Mouse (Mus musculus) layer of hippocampus, adult 8-10 months (tissue): ENCODE measurements at regions not wholly inside any gene's neighbourhood (a gene's known extent, or its start where the extent isn't known, plus 50 kb on each side); places are given as distances from the start of the nearest gene placed in this dataset.

Source experiments
- DNase-seq, 2 experiments: peaks; one replicate each; pipeline ENCODE4 v3.0.0; 2022; ENCODE audit warnings: low spot score in 2 of 2

DNA sequence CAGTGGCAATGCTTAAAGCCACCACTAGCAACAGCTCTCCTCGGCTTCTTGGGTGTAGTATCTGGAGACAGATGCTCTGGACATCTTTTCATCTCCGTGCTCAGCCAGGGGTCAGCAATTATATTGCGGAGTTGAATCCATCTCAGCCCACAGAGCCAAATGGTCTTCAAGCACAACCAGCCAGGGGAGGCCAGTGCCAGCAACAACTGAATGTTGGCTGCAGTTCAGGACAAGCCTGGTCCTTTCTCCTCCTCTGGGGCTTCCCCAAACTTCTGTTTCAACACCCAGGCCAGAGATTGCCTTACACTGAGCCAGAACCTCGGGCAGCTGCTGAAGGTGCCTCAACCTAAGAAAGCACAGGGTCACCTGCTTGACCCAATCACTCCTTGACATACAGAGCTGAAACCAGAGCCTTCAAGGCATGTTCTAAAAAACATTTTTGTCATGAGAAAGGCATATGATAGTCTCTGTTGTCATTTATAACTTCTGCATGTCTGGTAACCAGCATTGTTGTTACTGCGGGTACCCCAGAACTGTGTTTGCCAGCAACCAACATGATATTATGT, 169.9 kb upstream of the Lef1 start:
- peak in 1 of 2 experiments; percentile 32 for DNase-seq

DNA sequence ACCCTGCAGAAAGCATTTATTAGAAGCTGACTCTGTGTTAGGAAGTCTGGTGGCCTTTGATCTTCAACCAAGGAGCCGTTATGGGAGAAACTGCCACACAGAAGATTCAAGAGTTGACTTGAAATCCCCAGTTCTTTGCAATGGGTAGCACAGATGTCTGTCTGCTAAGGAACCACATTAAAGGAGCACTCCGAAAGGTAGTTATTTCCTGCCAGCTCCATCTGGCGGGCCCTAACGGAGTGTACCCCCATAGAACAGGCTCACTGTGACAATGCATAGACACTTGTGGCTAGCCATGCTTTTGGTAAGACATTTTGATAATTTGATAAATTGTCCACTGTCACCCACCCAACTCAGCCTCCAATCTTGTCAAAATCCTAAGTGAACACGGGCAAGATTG, 173.3 kb upstream of the Lef1 start:
- DNase-seq = no peak

DNA sequence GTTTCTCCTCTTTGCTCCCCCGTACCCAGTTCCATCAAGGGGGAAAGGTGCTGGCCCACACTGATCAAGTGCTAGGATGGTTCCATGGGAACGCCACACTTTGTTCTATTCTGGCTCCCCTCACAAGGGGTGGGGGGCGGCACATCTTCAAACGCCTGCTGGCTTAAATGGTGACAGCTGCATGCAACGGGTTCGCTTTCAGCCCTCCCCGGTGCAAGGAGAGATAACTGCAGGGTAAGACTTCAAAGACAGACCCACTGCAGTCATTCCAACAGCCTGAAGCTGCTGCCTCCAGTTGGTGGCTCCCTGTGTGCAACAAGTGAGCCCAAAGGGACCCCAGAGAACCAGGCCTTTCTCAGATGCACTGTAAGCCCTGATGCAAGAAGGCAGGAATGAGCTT, 173.9 kb upstream of the Lef1 start:
- DNase-seq = no peak

DNA sequence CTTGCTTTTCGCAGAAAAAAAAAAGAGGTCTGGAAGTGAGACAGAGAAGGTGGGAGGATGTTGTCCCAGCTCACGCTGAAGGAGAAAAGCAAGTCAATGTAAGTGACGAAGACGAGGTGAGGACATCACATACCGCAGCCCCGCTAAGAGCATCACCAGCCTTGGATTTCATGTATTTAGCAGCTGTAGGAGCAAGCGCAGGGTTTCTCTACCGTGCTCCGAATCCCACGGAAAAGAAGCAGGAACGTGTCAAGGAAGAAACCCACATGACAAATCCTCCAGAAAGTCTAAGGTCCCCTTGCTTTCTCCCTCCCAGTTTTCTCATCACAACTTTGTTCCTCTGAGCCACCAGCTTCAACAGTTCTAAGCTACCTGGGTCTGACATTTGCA, 174.3 kb upstream of the Lef1 start:
- no peak for DNase-seq

DNA sequence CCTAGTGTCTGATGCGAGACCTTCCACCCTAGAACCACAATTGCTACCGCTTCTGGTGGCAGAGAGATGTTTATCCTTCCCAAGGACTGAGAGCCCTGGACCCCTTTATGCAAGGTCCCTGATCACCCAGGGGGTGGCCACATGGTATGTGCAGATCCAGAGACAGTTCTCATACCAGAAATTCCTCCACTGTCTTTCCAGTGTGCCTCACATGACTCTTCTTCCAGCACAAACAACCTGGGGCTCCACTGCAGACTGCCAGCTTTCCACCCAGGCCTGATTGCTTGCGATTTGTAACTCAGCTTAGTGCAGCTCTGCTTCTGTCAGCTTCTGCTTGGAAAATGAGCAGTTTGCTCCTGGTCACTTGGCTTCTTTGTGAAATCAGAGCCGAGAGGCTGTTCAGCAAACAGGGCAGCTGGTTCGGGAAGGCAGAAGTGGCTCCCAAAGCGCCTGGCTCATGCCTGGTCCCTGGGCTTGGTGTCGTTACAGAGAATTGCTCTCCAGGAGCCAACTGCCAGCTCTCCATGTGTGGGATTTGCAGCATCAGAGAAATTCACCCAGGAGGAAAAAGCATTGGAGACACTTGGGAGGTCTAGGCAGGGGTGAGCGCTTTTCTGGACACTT, 174.9 kb upstream of the Lef1 start:
- no peak for DNase-seq

DNA sequence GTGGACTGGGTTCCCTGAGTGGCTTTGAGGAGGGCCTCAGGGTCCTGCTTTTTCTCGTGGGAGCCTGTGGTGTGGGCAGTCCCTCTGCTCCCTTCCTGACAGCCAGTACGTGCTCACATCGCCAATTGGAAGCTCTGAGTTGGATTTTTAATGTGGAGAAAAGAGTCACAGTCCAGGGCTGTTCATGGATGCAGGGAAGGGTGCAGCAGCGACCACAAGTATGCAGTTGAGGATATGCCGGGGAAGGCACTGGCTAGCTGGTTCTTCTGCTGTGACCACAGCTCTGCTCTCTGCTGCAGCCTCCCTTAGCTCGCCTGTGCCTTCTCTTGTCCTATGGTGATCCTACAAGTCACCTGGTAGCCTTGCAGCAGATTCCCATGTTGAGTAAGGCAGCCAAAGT, 177.5 kb upstream of the Lef1 start:
- no peak for DNase-seq

DNA sequence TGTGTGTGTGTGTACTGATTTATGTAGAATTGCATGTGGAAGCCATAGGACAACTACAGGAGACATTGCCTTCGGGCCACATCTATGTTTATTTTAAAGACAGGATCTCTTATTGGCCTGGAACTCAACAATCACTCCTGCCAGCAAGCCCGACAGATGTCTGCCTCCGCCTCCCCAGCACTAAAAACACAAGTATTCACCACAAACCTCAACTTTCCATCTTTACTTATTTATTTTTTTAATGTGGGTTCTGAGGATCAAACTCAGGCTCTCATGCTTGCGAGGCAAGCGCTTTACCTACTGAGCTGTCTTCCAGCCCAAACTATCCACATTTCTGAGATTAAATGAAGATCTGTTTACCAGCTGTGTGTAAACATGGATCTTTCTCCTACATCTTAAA, 178.0 kb upstream of the Lef1 start:
- no peak for DNase-seq

DNA sequence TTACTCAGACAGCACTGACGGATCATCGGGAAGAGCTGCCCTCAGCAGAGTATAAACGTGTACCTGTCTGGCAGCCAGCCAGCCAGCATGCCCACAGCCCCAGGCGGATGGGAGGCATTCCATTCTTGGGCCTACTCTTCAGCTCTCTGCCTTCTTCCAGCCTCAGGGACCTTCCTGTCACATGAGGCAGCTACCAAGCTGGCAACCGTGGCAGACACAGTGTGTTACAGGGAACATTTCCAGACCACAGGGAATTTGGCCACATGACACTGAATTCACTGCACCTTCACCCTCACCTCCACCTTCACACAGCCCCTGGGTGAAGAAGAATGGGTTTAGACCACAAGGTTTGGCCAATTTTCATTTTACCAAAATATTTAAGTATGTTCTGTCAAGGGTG, 185.3 kb upstream of the Lef1 start:
- DNase-seq = no peak

DNA sequence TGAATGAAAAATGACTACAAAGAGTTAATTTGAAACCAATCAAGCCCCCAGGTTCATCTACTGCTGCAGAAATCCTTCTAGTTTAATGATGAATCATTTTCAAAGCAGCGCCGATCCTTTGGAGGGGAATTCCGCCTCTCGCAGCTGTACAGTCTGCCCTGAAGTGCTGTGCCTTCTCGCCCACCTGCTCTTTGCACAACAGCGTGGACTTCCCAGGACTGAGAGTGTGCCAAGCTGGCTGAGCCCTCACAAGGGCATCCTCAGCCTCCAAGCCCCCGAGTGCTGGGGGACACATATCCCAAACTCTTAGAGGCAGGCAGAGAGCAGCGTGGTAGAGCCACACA, 186.7 kb upstream of the Lef1 start:
- no peak for DNase-seq

DNA sequence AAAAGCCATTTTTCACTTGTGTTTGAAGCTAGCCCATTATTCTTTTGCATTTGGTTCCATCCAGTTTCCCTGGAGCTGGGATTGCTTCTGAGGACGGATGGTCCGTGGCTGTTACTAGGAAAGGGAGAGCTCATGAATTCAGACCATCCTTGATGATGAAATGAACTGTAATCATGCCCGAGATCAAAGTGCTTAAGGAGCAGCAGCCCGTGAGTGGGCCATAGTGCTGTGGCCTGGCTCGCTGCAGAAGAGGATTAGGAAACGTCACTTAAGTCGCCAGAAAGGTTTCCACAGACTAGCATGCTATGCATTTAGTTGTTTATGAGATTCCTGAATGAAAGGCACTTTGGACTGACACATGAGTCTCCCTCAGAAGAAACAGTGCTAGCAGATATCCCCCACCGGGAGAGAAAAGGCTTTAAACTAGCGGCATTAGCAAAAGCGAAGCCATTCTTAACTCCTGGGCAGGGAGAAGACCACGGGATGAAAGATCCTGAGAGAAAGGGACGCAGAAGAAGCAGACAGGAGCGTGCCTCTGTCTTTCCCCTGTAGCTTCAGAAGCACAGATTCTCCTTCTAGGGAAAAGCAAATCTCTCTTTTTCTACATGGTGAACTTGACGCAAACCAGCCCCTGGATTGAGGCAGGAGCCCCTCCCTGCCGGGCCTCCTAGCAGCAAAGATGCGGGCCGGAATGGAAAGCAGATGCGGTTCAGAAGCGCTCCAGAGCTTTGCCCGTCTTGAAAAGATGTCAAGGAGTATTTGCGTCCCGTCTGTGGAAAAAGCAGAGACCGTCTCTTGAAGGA, 187.3 kb upstream of the Lef1 start:
- DNase-seq = no peak

DNA sequence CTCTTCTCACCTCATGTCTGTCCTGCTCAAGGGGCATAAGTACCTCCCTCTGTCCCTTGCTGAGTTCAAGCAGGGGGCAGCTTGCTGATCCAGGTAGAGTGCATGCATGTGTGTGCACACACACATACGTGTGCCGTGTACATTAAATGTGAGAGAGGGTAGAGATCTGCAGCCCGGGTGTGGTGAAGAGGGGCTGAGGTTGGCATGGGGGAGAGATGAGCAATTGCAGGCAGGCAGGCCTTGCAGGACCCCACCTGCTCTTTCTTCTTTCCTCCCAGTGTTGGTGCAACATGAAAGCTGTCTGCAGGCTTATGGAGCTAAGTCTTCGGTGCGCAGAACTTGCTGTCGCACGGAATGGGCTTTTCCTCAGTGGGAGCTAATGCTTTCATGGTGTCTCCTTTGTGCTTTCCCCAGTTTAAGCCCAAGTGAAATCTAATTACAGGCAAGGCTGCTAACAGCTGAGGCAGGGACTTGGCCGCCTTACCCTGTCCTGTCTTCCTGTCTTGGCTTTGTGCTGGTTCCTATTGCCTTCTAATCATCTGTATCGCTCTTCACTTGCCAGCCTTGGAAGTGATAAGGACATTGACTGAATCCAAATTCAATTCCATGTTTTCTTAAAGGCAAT, 188.5 kb upstream of the Lef1 start:
- no peak for DNase-seq

DNA sequence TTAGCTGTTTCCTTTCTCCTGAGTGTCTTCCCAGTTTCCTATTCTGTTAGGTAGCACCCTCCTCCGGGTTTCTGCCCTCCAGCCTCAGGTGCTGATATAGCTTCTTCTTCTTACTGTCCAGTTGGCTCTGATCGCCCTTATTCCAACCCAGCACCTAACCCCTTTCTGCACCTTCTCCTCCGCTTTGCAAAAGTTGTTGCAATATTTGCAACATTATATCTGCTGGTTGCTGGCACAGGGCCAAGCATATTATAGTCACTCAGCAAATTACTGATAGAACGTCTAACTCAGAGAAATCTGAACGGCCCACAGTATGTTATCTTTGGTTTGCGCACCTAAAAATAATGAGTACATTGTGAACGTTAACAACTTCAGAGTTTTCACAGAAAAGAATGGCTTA, 183.6 kb upstream of the Rpl34 start:
- DNase-seq = no peak

DNA sequence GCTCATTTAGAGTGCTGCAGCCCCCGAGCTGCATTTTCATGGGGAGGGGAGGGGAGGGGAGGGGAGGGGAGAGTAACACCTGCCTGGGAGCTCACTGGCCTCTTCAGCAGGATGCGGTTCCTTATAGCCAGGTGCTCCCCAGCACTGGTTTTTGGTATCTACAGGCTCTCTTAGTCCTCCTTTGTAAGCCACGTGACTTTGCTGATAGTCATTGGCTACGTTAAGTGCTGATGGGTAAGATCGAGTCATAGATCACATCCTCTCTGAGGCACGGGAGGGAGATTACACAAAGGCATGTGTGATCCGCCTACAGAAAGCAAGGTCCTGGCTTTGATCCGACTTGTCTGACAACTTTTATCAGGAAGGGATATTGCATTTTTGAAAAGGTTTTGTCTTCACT, 174.9 kb upstream of the Rpl34 start:
- DNase-seq = no peak

DNA sequence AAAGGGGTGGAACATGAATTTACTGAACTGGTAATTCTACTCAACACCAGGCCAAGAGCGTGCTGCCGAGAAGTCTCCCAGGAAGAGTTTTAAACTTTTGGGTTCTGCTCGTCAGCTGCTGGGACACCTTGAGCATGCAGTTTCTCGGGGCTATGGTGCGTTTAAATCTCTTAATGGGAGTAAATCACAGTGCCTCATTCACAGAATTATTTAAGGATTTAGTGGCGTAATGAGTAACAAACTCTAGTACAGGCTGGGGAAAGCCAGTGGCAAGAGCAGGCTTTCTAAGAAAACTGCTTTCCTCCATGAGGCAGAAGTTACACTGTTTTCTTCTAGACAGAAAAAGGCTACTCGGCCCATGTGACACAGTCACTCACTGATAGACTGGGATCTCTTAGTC, 173.1 kb upstream of the Rpl34 start:
- DNase-seq = no peak

DNA sequence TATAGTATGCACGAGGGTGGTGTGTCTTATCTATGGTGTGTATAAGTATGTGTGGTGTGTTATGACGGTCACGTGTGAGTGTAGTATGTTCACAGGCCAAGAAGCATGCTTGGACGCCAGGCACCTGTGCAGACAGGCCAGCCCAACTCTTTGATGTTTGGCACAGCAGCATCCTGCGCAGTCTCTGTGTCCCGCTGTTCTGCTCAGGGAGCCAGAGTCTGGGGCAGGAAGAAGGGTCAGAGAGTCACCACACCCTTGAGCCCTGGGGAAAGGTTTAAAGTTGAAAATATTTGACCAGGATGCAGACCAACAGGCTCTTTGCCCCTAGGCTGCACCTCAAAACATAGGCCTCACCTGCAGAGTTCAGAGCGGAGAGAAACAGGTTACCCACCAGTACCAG, 172.2 kb upstream of the Rpl34 start:
- DNase-seq = no peak

DNA sequence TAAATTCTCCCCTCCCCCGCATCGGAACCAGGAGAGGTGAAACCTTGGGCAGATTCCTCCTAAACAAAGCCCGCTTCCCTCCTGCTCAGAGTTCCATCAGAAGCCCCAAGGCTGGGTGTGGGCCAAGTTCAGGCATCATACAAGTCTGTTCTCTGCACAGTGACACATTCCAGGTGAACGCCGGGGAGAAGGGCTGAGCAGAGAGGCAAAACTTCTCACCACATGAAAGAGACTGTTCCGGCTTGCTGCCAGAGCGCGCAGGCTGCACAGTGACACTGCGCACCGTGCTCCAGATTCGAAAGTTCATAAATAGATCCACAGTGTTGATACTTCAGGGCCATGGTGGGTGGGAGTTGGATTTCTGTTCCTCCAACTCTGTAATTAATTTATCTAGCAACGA, 171.1 kb upstream of the Rpl34 start:
- no peak for DNase-seq

DNA sequence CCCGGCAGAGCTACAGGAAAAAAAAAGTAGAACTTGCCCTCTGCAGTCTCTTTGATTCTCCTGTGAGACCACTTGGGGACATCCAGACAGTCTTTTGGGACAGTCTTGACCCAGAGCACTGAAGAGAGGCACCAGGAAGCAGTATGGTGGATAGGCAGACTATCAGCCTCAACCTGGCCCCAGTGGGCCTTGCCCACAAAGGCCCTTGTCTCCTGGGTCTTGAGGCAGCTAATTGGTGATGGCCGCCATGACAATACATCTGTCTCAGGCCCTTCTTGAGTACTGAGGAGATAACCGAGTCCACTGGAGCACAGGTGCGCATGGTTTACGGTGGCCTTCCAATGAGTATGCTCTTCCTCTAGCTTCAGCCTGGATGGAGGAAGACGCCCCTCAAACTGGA, 170.6 kb upstream of the Rpl34 start:
- DNase-seq = no peak

DNA sequence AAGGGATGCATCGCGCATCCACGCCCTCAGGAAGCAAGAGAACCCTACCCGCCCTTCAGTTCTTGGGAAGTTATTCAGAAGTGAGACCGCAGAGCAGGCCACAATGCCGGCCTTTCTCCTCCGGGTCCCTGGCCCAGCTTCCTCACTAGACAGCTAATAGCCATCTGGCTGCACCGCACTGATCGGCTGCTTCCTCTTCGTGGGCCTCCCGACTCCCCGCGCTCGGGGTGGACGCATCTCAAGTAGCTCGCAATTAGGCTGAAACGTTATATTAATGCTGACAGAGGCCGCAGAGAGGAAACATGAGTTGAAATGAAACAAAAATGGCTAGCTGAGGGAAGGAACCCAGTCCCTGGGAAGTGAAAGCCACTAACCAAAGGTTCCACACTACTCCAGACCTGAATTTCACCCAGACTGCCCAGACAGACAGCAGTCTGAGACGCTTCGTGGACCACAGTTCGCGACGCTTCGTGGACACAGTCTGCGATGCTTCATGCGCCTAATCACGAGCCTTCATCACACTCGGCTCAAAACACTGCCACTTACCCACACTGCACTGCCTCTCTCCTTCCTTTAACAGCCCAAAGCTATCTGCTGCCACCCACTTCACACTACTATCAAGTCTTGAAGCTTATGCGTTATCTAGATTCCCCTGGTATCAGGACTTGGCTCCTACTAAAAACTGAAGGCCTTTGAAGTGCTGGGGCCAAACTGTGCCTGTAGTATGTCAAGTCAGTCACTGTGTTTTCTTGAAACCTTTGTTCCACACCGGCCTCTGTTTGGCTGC, 170.0 kb upstream of the Rpl34 start:
- DNase-seq = no peak

DNA sequence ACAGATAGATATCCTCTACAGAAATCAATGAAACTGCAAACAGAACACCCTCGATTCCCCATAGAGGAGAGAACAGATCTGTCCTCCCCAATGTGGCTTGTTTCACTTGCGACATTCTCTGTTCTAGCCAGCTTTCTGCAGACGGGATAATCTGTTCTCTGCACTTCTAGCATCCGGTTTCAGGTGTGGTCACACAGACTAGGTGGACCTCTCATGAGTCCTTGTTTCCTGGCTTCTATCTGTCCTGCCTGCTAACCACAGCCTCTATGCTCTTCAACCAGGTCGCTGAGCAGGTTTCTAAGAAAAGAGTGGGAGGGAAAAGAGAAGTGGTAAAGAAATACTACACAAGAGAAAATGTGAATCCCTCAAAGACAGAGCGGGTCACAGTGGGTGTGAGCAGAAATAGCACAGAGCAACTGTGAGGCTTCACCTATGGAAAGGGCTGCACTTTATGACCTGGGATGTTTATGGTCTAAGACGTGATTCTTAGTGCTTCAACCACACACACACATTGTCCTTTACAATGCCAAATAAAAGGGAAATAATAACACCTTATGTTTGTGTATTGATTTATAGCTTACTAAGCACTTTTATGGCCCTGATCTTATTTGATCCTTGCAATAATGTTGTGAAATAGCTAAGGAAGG, 164.1 kb upstream of the Rpl34 start:
- no peak for DNase-seq

DNA sequence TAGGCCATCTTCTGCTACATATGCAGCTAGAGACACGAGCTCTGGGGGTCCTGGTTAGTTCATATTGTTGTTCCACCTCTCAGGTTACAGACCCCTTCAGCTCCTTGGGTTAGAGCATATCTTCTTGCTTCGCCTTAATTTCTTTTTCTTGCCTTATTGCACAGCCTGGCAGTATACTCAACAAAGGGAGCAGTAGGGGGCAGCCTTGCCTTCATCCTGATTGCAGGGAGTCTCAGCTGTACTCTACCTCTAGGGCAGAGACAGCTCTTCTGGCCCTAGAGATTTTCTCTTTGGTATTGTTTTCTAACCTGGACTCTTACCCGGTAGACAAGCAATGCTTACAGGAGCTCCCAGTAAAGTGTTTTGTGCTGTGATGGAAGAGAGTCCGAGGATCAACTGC, 161.1 kb upstream of the Rpl34 start:
- DNase-seq = no peak

DNA sequence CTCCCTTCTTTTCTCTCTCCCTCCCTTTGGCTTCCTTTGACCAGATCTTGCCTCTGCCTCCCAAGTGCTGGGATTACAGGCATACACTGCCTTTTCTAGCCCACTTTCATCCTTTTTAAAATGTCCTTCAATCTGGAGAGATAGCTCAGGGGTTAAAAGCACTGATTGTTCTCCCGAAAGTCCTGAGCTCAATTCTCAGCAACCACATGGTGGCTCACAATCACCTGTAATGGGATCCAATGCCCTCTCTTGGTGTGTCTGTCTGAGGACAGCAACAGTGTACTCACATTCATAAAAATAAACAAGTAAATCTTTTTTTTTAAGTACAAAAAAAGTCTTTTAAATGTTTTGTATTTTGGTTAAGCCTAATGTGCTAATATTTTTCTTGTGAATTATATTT, 158.4 kb upstream of the Rpl34 start:
- no peak for DNase-seq
